Mouse (Mus musculus) ES-E14 (cell line): ENCODE measurements around the gene Rfk.

ENCODE experiments used
- CHD2 ChIP-seq: IDR thresholded peaks from 2 replicates; pipeline ENCODE4 v1.6.1; 2014; ENCODE audit warnings: mild to moderate bottlenecking, low read depth, low read length, inconsistent platforms
- MAFK ChIP-seq: IDR thresholded peaks from 2 replicates; pipeline ENCODE4 v1.6.1; 2014; ENCODE audit warnings: mild to moderate bottlenecking, low read depth, low read length, inconsistent platforms; ENCODE audit not compliant: insufficient read depth
- ZC3H11A ChIP-seq: IDR thresholded peaks from 2 replicates; pipeline ENCODE4 v1.6.1; 2012; ENCODE audit warnings: low read depth, mild to moderate bottlenecking, inconsistent platforms, low read length, borderline replicate concordance
- ZNF384 ChIP-seq: IDR thresholded peaks from 2 replicates; pipeline ENCODE4 v1.6.1; 2012; ENCODE audit warnings: low read depth, low read length, inconsistent platforms

DNA sequence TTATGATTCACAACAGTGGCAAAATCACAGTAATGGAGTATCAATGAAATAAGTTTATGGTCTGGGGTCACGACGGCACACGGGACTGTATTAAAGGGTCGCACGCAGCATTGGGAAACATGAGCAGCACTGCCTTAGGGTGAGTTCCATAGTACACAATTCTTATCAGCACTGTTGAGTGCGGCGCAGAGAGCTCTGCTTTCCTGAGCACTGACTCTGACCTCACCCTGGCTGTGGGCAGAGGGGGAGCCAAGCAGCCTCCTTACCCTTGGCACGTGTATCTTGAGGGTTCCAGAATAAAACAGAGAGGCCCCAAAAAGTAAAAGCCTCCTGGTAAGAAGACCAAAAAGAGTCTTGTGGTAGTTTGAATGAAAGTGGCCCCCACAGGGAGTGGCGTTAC, 25.3 kb upstream of the Rfk start:
- no peak for TF ChIP-seq ZNF384
- no peak for TF ChIP-seq MAFK
- no peak for TF ChIP-seq CHD2
- no peak for TF ChIP-seq ZC3H11A
